Mouse (Mus musculus) lung, postnatal 14 days (tissue): Measurements from ENCODE around the gene Ephb3.

ENCODE experiments used
- DNase-seq: peaks from one replicate; pipeline ENCODE4 v3.0.0; 2021

Gene Ephb3

GRCm38 (mm10) chr16:21247871-21248712 lies 43.5 kb downstream of the Ephb3 start:
- DNase-seq = peak; percentile 59

- no peak for DNase-seq
These were observed 44.4 kb downstream of the Ephb3 start for GRCm38 (mm10) chr16:21248713-21249531.

- DNase-seq = no peak
These were observed 47.9 kb downstream of the Ephb3 start for GRCm38 (mm10) chr16:21252401-21252955.

GRCm38 (mm10) chr16:21255574-21256304 lies 51.2 kb downstream of the Ephb3 start:
- no peak for DNase-seq

- no peak for DNase-seq
These were observed 52.2 kb downstream of the Ephb3 start for GRCm38 (mm10) chr16:21256514-21257305.

- DNase-seq = no peak
These were observed 60.9 kb downstream of the Ephb3 start for GRCm38 (mm10) chr16:21265417-21265816.

- no peak for DNase-seq
These were observed 65.2 kb downstream of the Ephb3 start for GRCm38 (mm10) chr16:21269775-21270174.

GRCm38 (mm10) chr16:21271773-21272247 lies 67.3 kb downstream of the Ephb3 start:
- peak; percentile 21 for DNase-seq

GRCm38 (mm10) chr16:21272748-21273147 lies 68.2 kb downstream of the Ephb3 start:
- DNase-seq = no peak
